Mouse (Mus musculus): ENCODE data around the gene Lmnb2. TPM values are rescaled to one million over a fixed set of nuclear protein-coding genes. Genes with fewer than 3 reads are reported as not detected.

Lmnb2 gene
- polyA plus RNA-seq, 1 experiment from 2014 or later, result 30.9 TPM

- H3K27ac ChIP-seq (ENCODE audit: low read depth, low read length), result no peak overlapping the region
- peak overlapping the region; percentile 50 for H3K9ac ChIP-seq (ENCODE audit: low read length)
- peak overlapping the region; percentile 37 for H3K4me3 ChIP-seq (ENCODE audit: low read depth, low read length)
- ATAC-seq (replicated peaks; ENCODE audit: low FRiP score) (no peak), DNase-seq (ENCODE audit: low spot score) (peak; percentile 70)
- no peaks in the 10 kb centered on the region for H3K36me3 ChIP-seq (ENCODE audit: control insufficient read depth, insufficient read depth, low read length)
- peaks cover 46% of the 10 kb centered on the region for H3K4me1 ChIP-seq (replicated peaks; ENCODE audit: control insufficient read depth, insufficient read depth, low read length)
- peak overlapping the region; percentile 84 for H3K4me2 ChIP-seq (ENCODE audit: low read depth, low read length, severe bottlenecking)
- peaks cover 49% of the 10 kb centered on the region for H3K27me3 ChIP-seq (ENCODE audit: control insufficient read depth, insufficient read depth, low read length)
- under 1% methylated on average over 44 of the region's 45 CpGs for WGBS
- no peaks in the 10 kb centered on the region for H3K9me3 ChIP-seq (ENCODE audit: control insufficient read depth, low read length)
Observed at GRCm38 (mm10) chr10:80930361-80931152, 12.5 kb upstream of the Lmnb2 start.

GRCm38 (mm10) chr10:80929299-80930226 is 11.5 kb upstream of the Lmnb2 start, which contains the start of gene Gadd45b:
Gene Gadd45b (plus strand): TSS chr10:80930073.
- Histone ChIP-seq H3K4me3 (ENCODE audit: low read depth, low read length) (peak within 1 kb of the TSS; percentile 37), H3K9me3 (ENCODE audit: control insufficient read depth, low read length) (no peaks in the 10 kb centered on the region), H3K27ac (ENCODE audit: low read depth, low read length) (peak within 1 kb of the TSS; percentile 34; the same call in 1 of the 2 replicates), H3K27me3 (ENCODE audit: control insufficient read depth, insufficient read depth, low read length) (peaks cover 43% of the 10 kb centered on the region), H3K4me1 (replicated peaks; ENCODE audit: control insufficient read depth, insufficient read depth, low read length) (peaks cover 46% of the 10 kb centered on the region), H3K36me3 (ENCODE audit: control insufficient read depth, insufficient read depth, low read length) (no peaks in the 10 kb centered on the region), H3K9ac (ENCODE audit: low read length) (peak within 1 kb of the TSS; percentile 53), H3K4me2 (ENCODE audit: low read depth, low read length, severe bottlenecking) (peak within 1 kb of the TSS; percentile 84)
- DNase-seq (ENCODE audit: low spot score) (peak; percentile 99), ATAC-seq (replicated peaks; ENCODE audit: low FRiP score) (peak; percentile 92)
- under 1% methylated on average over 56 of the region's 56 CpGs for WGBS

GRCm38 (mm10) chr10:80928586-80929298 is 10.7 kb upstream of the Lmnb2 start:
- H3K27me3 ChIP-seq (ENCODE audit: control insufficient read depth, insufficient read depth, low read length), result peaks cover 35% of the 10 kb centered on the region
- under 1% methylated on average over 48 of the region's 48 CpGs for WGBS
- H3K9me3 ChIP-seq (ENCODE audit: control insufficient read depth, low read length), result no peaks in the 10 kb centered on the region
- peak overlapping the region; percentile 37 for H3K4me3 ChIP-seq (ENCODE audit: low read depth, low read length)
- H3K9ac ChIP-seq (ENCODE audit: low read length), result peak overlapping the region; percentile 53
- DNase-seq (ENCODE audit: low spot score) (peak; percentile 95), ATAC-seq (replicated peaks; ENCODE audit: low FRiP score) (peak; percentile 21; the same call in 1 of the 2 replicates)
- H3K4me1 ChIP-seq (replicated peaks; ENCODE audit: control insufficient read depth, insufficient read depth, low read length), result peaks cover 42% of the 10 kb centered on the region
- H3K4me2 ChIP-seq (ENCODE audit: low read depth, low read length, severe bottlenecking), result peak overlapping the region; percentile 84
- H3K36me3 ChIP-seq (ENCODE audit: control insufficient read depth, insufficient read depth, low read length), result no peaks in the 10 kb centered on the region
- no peak overlapping the region for H3K27ac ChIP-seq (ENCODE audit: low read depth, low read length)

GRCm38 (mm10) chr10:80925472-80925871 is 7.4 kb upstream of the Lmnb2 start:
- WGBS, result 43% methylated on average over 3 of the region's 3 CpGs
- Histone ChIP-seq H3K4me1 (replicated peaks; ENCODE audit: control insufficient read depth, insufficient read depth, low read length) (peaks cover 14% of the 10 kb centered on the region; the same call in 1 of the 2 replicates), H3K9me3 (ENCODE audit: control insufficient read depth, low read length) (no peaks in the 10 kb centered on the region), H3K36me3 (ENCODE audit: control insufficient read depth, insufficient read depth, low read length) (no peaks in the 10 kb centered on the region), H3K27me3 (ENCODE audit: control insufficient read depth, insufficient read depth, low read length) (peaks cover 5% of the 10 kb centered on the region), H3K4me3 (ENCODE audit: low read depth, low read length) (no peak overlapping the region), H3K4me2 (ENCODE audit: low read depth, low read length, severe bottlenecking) (no peak overlapping the region), H3K9ac (ENCODE audit: low read length) (no peak overlapping the region), H3K27ac (ENCODE audit: low read depth, low read length) (no peak overlapping the region)
- ATAC-seq (replicated peaks; ENCODE audit: low FRiP score), result no peak
- no peak for DNase-seq (ENCODE audit: low spot score)

GRCm38 (mm10) chr10:80921923-80922322 is 3.9 kb upstream of the Lmnb2 start:
- peak overlapping the region; percentile 49 for H3K9ac ChIP-seq (ENCODE audit: low read length)
- H3K4me3 ChIP-seq (ENCODE audit: low read depth, low read length), result peak overlapping the region; percentile 12
- DNase-seq (ENCODE audit: low spot score), result no peak
- H3K27ac ChIP-seq (ENCODE audit: low read depth, low read length), result no peak overlapping the region
- no peaks in the 10 kb centered on the region for H3K27me3 ChIP-seq (ENCODE audit: control insufficient read depth, insufficient read depth, low read length)
- 6% methylated on average over 16 of the region's 16 CpGs for WGBS
- no peaks in the 10 kb centered on the region for H3K36me3 ChIP-seq (ENCODE audit: control insufficient read depth, insufficient read depth, low read length)
- H3K4me2 ChIP-seq (ENCODE audit: low read depth, low read length, severe bottlenecking), result peak overlapping the region; percentile 44
- H3K9me3 ChIP-seq (ENCODE audit: control insufficient read depth, low read length), result no peaks in the 10 kb centered on the region
- no peak for ATAC-seq (replicated peaks; ENCODE audit: low FRiP score)
- H3K4me1 ChIP-seq (replicated peaks; ENCODE audit: control insufficient read depth, insufficient read depth, low read length), result peaks cover 9% of the 10 kb centered on the region

- Histone ChIP-seq H3K27me3 (ENCODE audit: control insufficient read depth, insufficient read depth, low read length) (no peaks in the 10 kb centered on the region), H3K4me3 (ENCODE audit: low read depth, low read length) (peak overlapping the region; percentile 79), H3K27ac (ENCODE audit: low read depth, low read length) (peak overlapping the region; percentile 57; the same call in 1 of the 2 replicates), H3K4me1 (replicated peaks; ENCODE audit: control insufficient read depth, insufficient read depth, low read length) (peaks cover 9% of the 10 kb centered on the region), H3K9me3 (ENCODE audit: control insufficient read depth, low read length) (no peaks in the 10 kb centered on the region), H3K36me3 (ENCODE audit: control insufficient read depth, insufficient read depth, low read length) (no peaks in the 10 kb centered on the region), H3K4me2 (ENCODE audit: low read depth, low read length, severe bottlenecking) (peak overlapping the region; percentile 99), H3K9ac (ENCODE audit: low read length) (peak overlapping the region; percentile 94)
- DNase-seq (ENCODE audit: low spot score) (peak; percentile 63), ATAC-seq (replicated peaks; ENCODE audit: low FRiP score) (peak; percentile 51)
- 2% methylated on average over 15 of the region's 15 CpGs for WGBS
Observed at GRCm38 (mm10) chr10:80917336-80917778, 688 bp downstream of the Lmnb2 start.

- Histone ChIP-seq H3K9ac (ENCODE audit: low read length) (no peak overlapping the region), H3K27ac (ENCODE audit: low read depth, low read length) (no peak overlapping the region), H3K4me2 (ENCODE audit: low read depth, low read length, severe bottlenecking) (no peak overlapping the region), H3K4me1 (replicated peaks; ENCODE audit: control insufficient read depth, insufficient read depth, low read length) (peaks cover 7% of the 10 kb centered on the region), H3K4me3 (ENCODE audit: low read depth, low read length) (no peak overlapping the region), H3K27me3 (ENCODE audit: control insufficient read depth, insufficient read depth, low read length) (no peaks in the 10 kb centered on the region), H3K9me3 (ENCODE audit: control insufficient read depth, low read length) (no peaks in the 10 kb centered on the region), H3K36me3 (ENCODE audit: control insufficient read depth, insufficient read depth, low read length) (no peaks in the 10 kb centered on the region)
- ATAC-seq (replicated peaks; ENCODE audit: low FRiP score), result no peak
- 91% methylated on average over 4 of the region's 4 CpGs for WGBS
- no peak for DNase-seq (ENCODE audit: low spot score)
Observed at GRCm38 (mm10) chr10:80915736-80916135, 2.3 kb downstream of the Lmnb2 start.

- 88% methylated on average over 2 of the region's 2 CpGs for WGBS
- Histone ChIP-seq H3K27ac (ENCODE audit: low read depth, low read length) (no peak overlapping the region), H3K27me3 (ENCODE audit: control insufficient read depth, insufficient read depth, low read length) (no peaks in the 10 kb centered on the region), H3K4me3 (ENCODE audit: low read depth, low read length) (no peak overlapping the region), H3K9ac (ENCODE audit: low read length) (no peak overlapping the region), H3K9me3 (ENCODE audit: control insufficient read depth, low read length) (no peaks in the 10 kb centered on the region), H3K36me3 (ENCODE audit: control insufficient read depth, insufficient read depth, low read length) (no peaks in the 10 kb centered on the region), H3K4me2 (ENCODE audit: low read depth, low read length, severe bottlenecking) (no peak overlapping the region), H3K4me1 (replicated peaks; ENCODE audit: control insufficient read depth, insufficient read depth, low read length) (peaks cover 7% of the 10 kb centered on the region)
- ATAC-seq (replicated peaks; ENCODE audit: low FRiP score) (no peak), DNase-seq (ENCODE audit: low spot score) (no peak)
Observed at GRCm38 (mm10) chr10:80915260-80915659, 2.8 kb downstream of the Lmnb2 start.
